24 mouse cellular contexts compared by ENCODE assay signal in the genomic region with DNA sequence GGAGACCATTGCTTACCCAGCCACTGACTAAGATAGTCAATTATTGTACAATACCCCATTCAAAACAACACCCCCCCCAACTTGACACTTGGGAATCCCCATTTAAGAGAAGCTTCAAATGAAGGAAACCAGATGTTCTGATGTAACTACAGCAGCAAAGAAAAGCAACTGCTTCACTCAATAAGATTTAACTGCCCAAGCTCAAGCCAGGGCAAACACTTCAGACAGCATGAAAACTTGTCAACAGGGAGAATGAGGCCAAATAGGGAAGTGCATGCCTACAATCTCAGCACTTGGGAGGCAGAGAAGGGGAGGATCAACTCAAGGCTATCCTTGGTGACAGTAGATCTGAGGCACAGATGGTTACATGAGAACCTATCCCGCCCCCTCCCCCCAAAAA. TPM values are rescaled to one million over a fixed set of nuclear protein-coding genes. Genes with fewer than 3 reads are reported as not detected.
DNase-seq lines count a peak whose midpoint lies in the region; ATAC-seq lines count a peak whose summit lies in the region.
"Had no signal": no experiment of that assay in that cellular context is flagged by ENCODE, and none has a peak within 500 bp of the region (broad histone marks: within the 10 kb centered on the region; RNA-seq: fewer than 3 reads in every experiment).

No protein-coding gene starts in this region.

- no peaks in the 10 kb centered on the region for H3K9me3 ChIP-seq in lung, embryonic 15.5 days
- H3K9me3 ChIP-seq: embryonic facial prominence, embryonic 15.5 days; forebrain, embryonic 10.5 days; heart, embryonic 12.5 days; hindbrain, embryonic 10.5 days had no signal

- H3K4me3 ChIP-seq in lung, embryonic 15.5 days, result no peak overlapping the region
- H3K4me3 ChIP-seq: embryonic facial prominence, embryonic 15.5 days; erythroblast, embryonic 14.5 days; forebrain, embryonic 10.5 days; heart, embryonic 12.5 days; hindbrain, embryonic 10.5 days had no signal

- DNase-seq in lung, postnatal 4 days, result no peak
- peak; percentile 15 for DNase-seq in adipocyte (ENCODE audit: low spot score)
- peak; percentile 28 for DNase-seq in lung, postnatal 10 days
- DNase-seq in cerebellum, postnatal 25 days, result no peak
- DNase-seq in B cell, adult 2 months, result no peak
- DNase-seq: adrenal gland, adult 2 months; adrenal gland, postnatal 25 days; cerebellum, adult 2 months; cerebellum, postnatal 10 days; embryo, embryonic 11 days; gastrocnemius, postnatal 10 days had no signal

- H3K27me3 ChIP-seq in lung, embryonic 15.5 days, result no peaks in the 10 kb centered on the region
- H3K27me3 ChIP-seq: embryonic facial prominence, embryonic 15.5 days; heart, embryonic 12.5 days; Patski had no signal

- H3K4me1 ChIP-seq in lung, embryonic 15.5 days, result 0 out of 2 replicates have a peak, but pooled peaks cover 3% of the 10 kb centered on the region
- H3K4me1 ChIP-seq: embryonic facial prominence, embryonic 15.5 days; forebrain, embryonic 10.5 days; heart, embryonic 12.5 days; hindbrain, embryonic 10.5 days had no signal

- H3K9ac ChIP-seq in lung, embryonic 15.5 days, result no peak overlapping the region
- H3K9ac ChIP-seq: embryonic facial prominence, embryonic 15.5 days; heart, embryonic 12.5 days; hindbrain, embryonic 14.5 days had no signal

- 0 out of 2 replicates have a peak overlapping the region, but pooled peaks have one; percentile 9 for H3K27ac ChIP-seq in lung, embryonic 15.5 days
- H3K27ac ChIP-seq: embryonic facial prominence, embryonic 15.5 days; forebrain, embryonic 10.5 days; hindbrain, embryonic 10.5 days; hindbrain, embryonic 14.5 days had no signal

- no peaks in the 10 kb centered on the region for H3K36me3 ChIP-seq in lung, embryonic 15.5 days

- 0 out of 2 replicates have a peak, but pooled peaks have one; percentile 42 for ATAC-seq in lung, embryonic 15.5 days (ENCODE audit: borderline replicate concordance, extremely low read depth, low FRiP score, low TSS enrichment)
- ATAC-seq: activated CD4-positive, CD25-positive, alpha-beta regulatory T cell, adult 4 months; CD4-positive, CD25-positive, alpha-beta regulatory T cell, adult 4 months; forebrain, embryonic 14.5 days; Patski had no signal

- no peak overlapping the region for H3K4me2 ChIP-seq in lung, embryonic 15.5 days
- H3K4me2 ChIP-seq: embryonic facial prominence, embryonic 15.5 days; heart, embryonic 12.5 days; hindbrain, embryonic 14.5 days had no signal

- WGBS in lung, embryonic 15.5 days, result 86% methylated on average over 1 of the region's 1 CpGs

RNA-seq across cellular contexts. Expression of gene Cyp2d26, which starts 27.6 kb away (rescaled TPM):
- 0.19 and 0.22 TPM in 2 replicates for polyA plus RNA-seq in lung, embryonic 15.5 days (2015; fragmentation: Nextera tagmentation; extraction: Ambion mirVana)
- polyA plus RNA-seq: embryonic facial prominence, embryonic 11.5 days; embryonic facial prominence, embryonic 15.5 days; erythroblast, embryonic 14.5 days; forebrain, embryonic 10.5 days; forebrain, embryonic 14.5 days; heart, embryonic 12.5 days; hindbrain, embryonic 10.5 days; hindbrain, embryonic 14.5 days; Patski had no signal

RNA-seq across cellular contexts. Expression of gene Cyp2d40, which starts 57.7 kb away (rescaled TPM):
- not detected in 2 replicates for polyA plus RNA-seq in lung, embryonic 15.5 days (2015; fragmentation: Nextera tagmentation; extraction: Ambion mirVana)
- polyA plus RNA-seq: activated CD4-positive, CD25-positive, alpha-beta regulatory T cell, adult 4 months; CD4-positive, CD25-positive, alpha-beta regulatory T cell, adult 4 months; cerebellum, adult 2 months; embryonic facial prominence, embryonic 11.5 days; embryonic facial prominence, embryonic 15.5 days; erythroblast, embryonic 14.5 days; forebrain, embryonic 10.5 days; forebrain, embryonic 14.5 days; heart, embryonic 12.5 days; heart, embryonic 16.5 days; hindbrain, embryonic 10.5 days; hindbrain, embryonic 14.5 days; Patski had no signal

Comparison
In these comparisons a context has a peak if more than half of its experiments do, and no peak if none do; other contexts are left out.
1. DNase-seq: peak in adipocyte (single experiment) and lung, postnatal 10 days (single experiment); none in lung, postnatal 4 days (0 of 2), cerebellum, postnatal 25 days (0 of 2) and B cell, adult 2 months (0 of 2).